Mouse (Mus musculus): Measurements from ENCODE around the gene Palm. TPM values are rescaled to one million over a fixed set of nuclear protein-coding genes. Genes with fewer than 3 reads are reported as not detected.

The Palm gene
- polyA plus RNA-seq, 1 experiment from 2014 or later, result 270 TPM

GRCm38 (mm10) chr10:79834769-79835398, 41.5 kb downstream of the Palm start:
- Histone ChIP-seq H3K36me3 (ENCODE audit: control insufficient read depth, insufficient read depth, low read length) (no peaks in the 10 kb centered on the region), H3K27me3 (ENCODE audit: control insufficient read depth, insufficient read depth, low read length) (no peaks in the 10 kb centered on the region), H3K9me3 (ENCODE audit: control insufficient read depth, low read length) (no peaks in the 10 kb centered on the region), H3K4me1 (ENCODE audit: control insufficient read depth, insufficient read depth, low read length) (no peaks in the 10 kb centered on the region), H3K9ac (replicated peaks; ENCODE audit: low read length) (no peak overlapping the region), H3K4me2 (ENCODE audit: low read length) (no peak overlapping the region), H3K27ac (replicated peaks; ENCODE audit: low read depth, low read length) (no peak overlapping the region), H3K4me3 (replicated peaks; ENCODE audit: low read depth, low read length) (no peak overlapping the region)
- peak; percentile 89 for DNase-seq
- peak; percentile 40; the same call in 1 of the 2 replicates for ATAC-seq (ENCODE audit: low FRiP score, low TSS enrichment)
- 27% methylated on average over 9 of the region's 9 CpGs for WGBS

GRCm38 (mm10) chr10:79836918-79837317, 43.5 kb downstream of the Palm start:
- WGBS, result 94% methylated on average over 3 of the region's 3 CpGs
- no peaks in the 10 kb centered on the region for H3K36me3 ChIP-seq (ENCODE audit: control insufficient read depth, insufficient read depth, low read length)
- no peak overlapping the region for H3K9ac ChIP-seq (replicated peaks; ENCODE audit: low read length)
- no peaks in the 10 kb centered on the region for H3K27me3 ChIP-seq (ENCODE audit: control insufficient read depth, insufficient read depth, low read length)
- H3K4me2 ChIP-seq (ENCODE audit: low read length), result no peak overlapping the region
- H3K4me1 ChIP-seq (ENCODE audit: control insufficient read depth, insufficient read depth, low read length), result peaks cover 9% of the 10 kb centered on the region
- no peak overlapping the region for H3K27ac ChIP-seq (replicated peaks; ENCODE audit: low read depth, low read length)
- DNase-seq (no peak), ATAC-seq (ENCODE audit: low FRiP score, low TSS enrichment) (no peak)
- H3K9me3 ChIP-seq (ENCODE audit: control insufficient read depth, low read length), result no peaks in the 10 kb centered on the region
- no peak overlapping the region for H3K4me3 ChIP-seq (replicated peaks; ENCODE audit: low read depth, low read length)

GRCm38 (mm10) chr10:79838151-79838550, 44.8 kb downstream of the Palm start:
- Histone ChIP-seq H3K27ac (replicated peaks; ENCODE audit: low read depth, low read length) (no peak overlapping the region), H3K4me3 (replicated peaks; ENCODE audit: low read depth, low read length) (no peak overlapping the region), H3K36me3 (ENCODE audit: control insufficient read depth, insufficient read depth, low read length) (no peaks in the 10 kb centered on the region), H3K4me1 (ENCODE audit: control insufficient read depth, insufficient read depth, low read length) (peaks cover 10% of the 10 kb centered on the region), H3K4me2 (ENCODE audit: low read length) (no peak overlapping the region), H3K27me3 (ENCODE audit: control insufficient read depth, insufficient read depth, low read length) (no peaks in the 10 kb centered on the region), H3K9me3 (ENCODE audit: control insufficient read depth, low read length) (no peaks in the 10 kb centered on the region), H3K9ac (replicated peaks; ENCODE audit: low read length) (no peak overlapping the region)
- DNase-seq (no peak), ATAC-seq (ENCODE audit: low FRiP score, low TSS enrichment) (no peak)
- 75% methylated on average over 2 of the region's 2 CpGs for WGBS

DNA sequence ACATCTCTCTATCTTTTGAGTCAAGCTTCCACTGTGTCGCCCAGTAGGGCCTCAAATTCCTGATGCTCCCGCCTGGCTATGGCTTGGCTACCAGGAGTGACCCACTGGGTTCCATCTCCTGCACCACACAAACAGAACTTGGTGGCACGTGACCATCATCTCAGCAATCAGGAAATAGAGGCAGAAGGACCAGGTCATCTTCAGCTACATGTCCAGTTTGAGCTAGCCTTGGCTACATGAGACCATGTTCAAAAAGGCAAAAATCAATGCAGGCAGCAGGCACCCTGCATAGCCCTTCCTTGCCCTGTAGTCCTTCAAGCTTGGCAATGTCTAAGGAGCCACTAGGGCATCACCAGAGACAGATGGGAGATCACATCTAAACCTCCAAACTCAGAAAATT, 46.7 kb downstream of the Palm start:
- no peak overlapping the region for H3K27ac ChIP-seq (replicated peaks; ENCODE audit: low read depth, low read length)
- H3K4me3 ChIP-seq (replicated peaks; ENCODE audit: low read depth, low read length), result no peak overlapping the region
- no peak for ATAC-seq (ENCODE audit: low FRiP score, low TSS enrichment)
- 89% methylated on average over 3 of the region's 3 CpGs for WGBS
- H3K4me1 ChIP-seq (ENCODE audit: control insufficient read depth, insufficient read depth, low read length), result peaks cover 17% of the 10 kb centered on the region
- no peak overlapping the region for H3K4me2 ChIP-seq (ENCODE audit: low read length)
- H3K9ac ChIP-seq (replicated peaks; ENCODE audit: low read length), result no peak overlapping the region
- H3K36me3 ChIP-seq (ENCODE audit: control insufficient read depth, insufficient read depth, low read length), result no peaks in the 10 kb centered on the region
- no peak for DNase-seq
- no peaks in the 10 kb centered on the region for H3K27me3 ChIP-seq (ENCODE audit: control insufficient read depth, insufficient read depth, low read length)
- H3K9me3 ChIP-seq (ENCODE audit: control insufficient read depth, low read length), result no peaks in the 10 kb centered on the region

- Histone ChIP-seq H3K9me3 (ENCODE audit: control insufficient read depth, low read length) (no peaks in the 10 kb centered on the region), H3K27ac (replicated peaks; ENCODE audit: low read depth, low read length) (peak overlapping the region; percentile 42), H3K4me1 (ENCODE audit: control insufficient read depth, insufficient read depth, low read length) (peaks cover 17% of the 10 kb centered on the region), H3K27me3 (ENCODE audit: control insufficient read depth, insufficient read depth, low read length) (no peaks in the 10 kb centered on the region), H3K4me3 (replicated peaks; ENCODE audit: low read depth, low read length) (peak overlapping the region; percentile 22), H3K36me3 (ENCODE audit: control insufficient read depth, insufficient read depth, low read length) (no peaks in the 10 kb centered on the region), H3K9ac (replicated peaks; ENCODE audit: low read length) (peak overlapping the region; percentile 29; the same call in 1 of the 2 replicates), H3K4me2 (ENCODE audit: low read length) (peak overlapping the region; percentile 53)
- under 1% methylated on average over 24 of the region's 24 CpGs for WGBS
- ATAC-seq (ENCODE audit: low FRiP score, low TSS enrichment) (peak; percentile 63; the same call in 1 of the 2 replicates), DNase-seq (peak; percentile 71)
Measured at GRCm38 (mm10) chr10:79840644-79841551, 47.5 kb downstream of the Palm start.

GRCm38 (mm10) chr10:79842322-79842721, 49.0 kb downstream of the Palm start:
- DNase-seq, result no peak
- Histone ChIP-seq H3K4me1 (ENCODE audit: control insufficient read depth, insufficient read depth, low read length) (peaks cover 17% of the 10 kb centered on the region), H3K4me2 (ENCODE audit: low read length) (no peak overlapping the region), H3K27me3 (ENCODE audit: control insufficient read depth, insufficient read depth, low read length) (no peaks in the 10 kb centered on the region), H3K4me3 (replicated peaks; ENCODE audit: low read depth, low read length) (no peak overlapping the region), H3K9me3 (ENCODE audit: control insufficient read depth, low read length) (no peaks in the 10 kb centered on the region), H3K36me3 (ENCODE audit: control insufficient read depth, insufficient read depth, low read length) (no peaks in the 10 kb centered on the region), H3K9ac (replicated peaks; ENCODE audit: low read length) (no peak overlapping the region), H3K27ac (replicated peaks; ENCODE audit: low read depth, low read length) (no peak overlapping the region)
- ATAC-seq (ENCODE audit: low FRiP score, low TSS enrichment), result no peak
- WGBS, result 73% methylated on average over 3 of the region's 3 CpGs

DNA sequence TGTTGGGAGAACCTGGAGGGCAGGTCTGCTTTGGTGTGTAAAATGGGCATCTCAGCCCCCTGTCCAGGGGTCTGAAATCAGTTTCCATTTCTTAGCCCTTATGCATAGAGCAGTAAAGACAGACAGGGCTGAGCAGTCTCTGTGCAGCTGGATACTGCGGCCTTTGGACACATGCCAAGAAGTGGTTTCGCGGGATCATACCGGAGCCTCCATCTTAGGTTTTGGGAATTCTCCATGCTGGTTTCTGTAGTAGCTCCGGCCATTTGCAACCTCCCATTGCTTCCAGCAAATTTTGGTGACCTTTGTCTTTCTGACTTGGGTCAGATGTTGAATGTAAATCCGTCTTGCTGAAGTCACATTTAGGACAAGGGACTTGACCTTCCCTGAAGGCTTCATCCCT, 50.1 kb downstream of the Palm start:
- WGBS, result 63% methylated on average over 6 of the region's 6 CpGs
- Histone ChIP-seq H3K4me1 (ENCODE audit: control insufficient read depth, insufficient read depth, low read length) (peaks cover 17% of the 10 kb centered on the region), H3K4me3 (replicated peaks; ENCODE audit: low read depth, low read length) (no peak overlapping the region), H3K4me2 (ENCODE audit: low read length) (no peak overlapping the region), H3K36me3 (ENCODE audit: control insufficient read depth, insufficient read depth, low read length) (no peaks in the 10 kb centered on the region), H3K27ac (replicated peaks; ENCODE audit: low read depth, low read length) (no peak overlapping the region), H3K27me3 (ENCODE audit: control insufficient read depth, insufficient read depth, low read length) (no peaks in the 10 kb centered on the region), H3K9ac (replicated peaks; ENCODE audit: low read length) (no peak overlapping the region), H3K9me3 (ENCODE audit: control insufficient read depth, low read length) (no peaks in the 10 kb centered on the region)
- ATAC-seq (ENCODE audit: low FRiP score, low TSS enrichment), result no peak
- DNase-seq, result peak; percentile 64

DNA sequence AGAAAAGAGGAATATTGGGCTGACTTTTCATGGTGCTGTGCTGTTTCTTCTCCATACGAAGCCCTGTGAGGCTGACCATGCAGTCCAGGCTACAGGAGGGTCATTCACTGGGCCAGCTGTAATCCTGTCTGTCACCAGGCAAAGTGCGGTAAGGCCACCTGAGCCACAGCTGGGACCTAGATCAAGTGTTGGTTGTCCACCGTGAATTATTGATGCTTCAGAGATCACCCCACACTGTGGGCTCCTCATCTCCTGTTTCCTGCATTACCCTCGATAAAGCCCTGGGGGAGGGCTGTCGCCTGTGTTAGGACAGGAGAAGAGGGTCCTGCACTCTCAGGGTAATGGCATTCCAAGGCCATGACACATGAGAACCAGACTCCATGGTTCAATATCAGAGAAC, 53.2 kb downstream of the Palm start:
- WGBS, result 67% methylated on average over 5 of the region's 5 CpGs
- Histone ChIP-seq H3K36me3 (ENCODE audit: control insufficient read depth, insufficient read depth, low read length) (no peaks in the 10 kb centered on the region), H3K27ac (replicated peaks; ENCODE audit: low read depth, low read length) (no peak overlapping the region), H3K9ac (replicated peaks; ENCODE audit: low read length) (no peak overlapping the region), H3K4me3 (replicated peaks; ENCODE audit: low read depth, low read length) (no peak overlapping the region), H3K4me1 (ENCODE audit: control insufficient read depth, insufficient read depth, low read length) (peaks cover 12% of the 10 kb centered on the region), H3K4me2 (ENCODE audit: low read length) (no peak overlapping the region), H3K27me3 (ENCODE audit: control insufficient read depth, insufficient read depth, low read length) (no peaks in the 10 kb centered on the region), H3K9me3 (ENCODE audit: control insufficient read depth, low read length) (no peaks in the 10 kb centered on the region)
- no peak for ATAC-seq (ENCODE audit: low FRiP score, low TSS enrichment)
- no peak for DNase-seq

Measured in midbrain, embryonic 14.5 days (tissue).